Mouse (Mus musculus) T-cell, adult 2 months (primary cell): Measurements from ENCODE around the gene Rps6ka3.
A peak's percentile ranks its signal among the peaks of the same experiment; 100 is the strongest.

ENCODE experiments used
- DNase-seq: peaks from one replicate; pipeline ENCODE4 v3.0.0; 2022; ENCODE audit warnings: low spot score

The Rps6ka3 gene

GRCm38 (mm10) chrX:159321342-159321741 lies 111.2 kb downstream of the Rps6ka3 start:
- DNase-seq = peak; percentile 18

GRCm38 (mm10) chrX:159364506-159364905 lies 154.4 kb downstream of the Rps6ka3 start:
- DNase-seq = no peak

- DNase-seq = peak; percentile 89
Measured at GRCm38 (mm10) chrX:159371831-159372752, 162.0 kb downstream of the Rps6ka3 start, which contains the start of gene Eif1ax. Gene Eif1ax (plus strand): TSS chrX:159372178.

- DNase-seq = no peak
Measured at GRCm38 (mm10) chrX:159372753-159373144, 162.6 kb downstream of the Rps6ka3 start.

- DNase-seq = no peak
Measured at GRCm38 (mm10) chrX:159387105-159387504, 177.0 kb downstream of the Rps6ka3 start.

- DNase-seq = no peak
Measured at GRCm38 (mm10) chrX:159388953-159389352, 178.8 kb downstream of the Rps6ka3 start.

- DNase-seq = no peak
Measured at GRCm38 (mm10) chrX:159390347-159390962, 180.3 kb downstream of the Rps6ka3 start.

GRCm38 (mm10) chrX:159391239-159391638 lies 181.1 kb downstream of the Rps6ka3 start:
- no peak for DNase-seq

- peak; percentile 69 for DNase-seq
Measured at GRCm38 (mm10) chrX:159409253-159409652, 199.1 kb downstream of the Rps6ka3 start.

- no peak for DNase-seq
Measured at GRCm38 (mm10) chrX:159414130-159414828, 204.2 kb downstream of the Rps6ka3 start, which contains the start of gene Map7d2. Gene Map7d2 (plus strand): TSS chrX:159414572.

- no peak for DNase-seq
Measured at GRCm38 (mm10) chrX:159414829-159415673, 204.9 kb downstream of the Rps6ka3 start.
